Mouse (Mus musculus) CH12.LX (cell line): ENCODE results near the gene Adcy10. TPM values are rescaled to one million over a fixed set of nuclear protein-coding genes. Genes with fewer than 3 reads are reported as not detected.

Experiments used
- DNase-seq: peaks from one replicate; pipeline ENCODE4 v3.0.0-alpha.2; 2013; ENCODE audit errors: extremely low read depth
- H3K27ac ChIP-seq: 2 replicates; pipeline ENCODE4 v1.5.1; 2012; ENCODE audit warnings: low read depth, mild to moderate bottlenecking, control low read depth, moderate library complexity; ENCODE audit not compliant: insufficient read depth
- H3K27me3 ChIP-seq: replicated peaks from 2 replicates; pipeline ENCODE3; 2012; ENCODE audit warnings: inconsistent platforms
- H3K36me3 ChIP-seq, 2 experiments: replicated peaks in 1 of 2; 2 replicates each; pipeline versions ENCODE3 to v1.6.1; 2012; ENCODE audit warnings: inconsistent platforms in 1 of 2, low read length in 1 of 2, mild to moderate bottlenecking in 1 of 2, mixed read lengths in 1 of 2, moderate library complexity in 1 of 2; ENCODE audit not compliant: control insufficient read depth in 1 of 2, insufficient read depth in 1 of 2
- H3K4me1 ChIP-seq, 2 experiments: 2 replicates each; pipeline ENCODE4 v1.6.1; 2012; ENCODE audit warnings: inconsistent platforms in 1 of 2, moderate library complexity in 1 of 2; ENCODE audit not compliant: insufficient read depth in 2 of 2, control insufficient read depth in 1 of 2
- H3K4me2 ChIP-seq: 2 replicates; pipeline ENCODE4 v1.6.1; 2012; ENCODE audit warnings: low read depth, mild to moderate bottlenecking, control low read depth; ENCODE audit not compliant: poor library complexity, insufficient read depth, severe bottlenecking
- H3K4me3 ChIP-seq, 3 experiments: fragments of 150-350 bp in 1 of 3; sonication (generic) in 1 of 3; replicated peaks in 1 of 3; 2 replicates each; pipeline versions ENCODE3 to v1.5.1; 2011 to 2012; ENCODE audit warnings: low read depth in 2 of 3, low read length in 2 of 3, mild to moderate bottlenecking in 2 of 3, moderate library complexity in 2 of 3, control low read depth in 1 of 3, improper control_type of control experiment in 1 of 3, inconsistent platforms in 1 of 3, mixed read lengths in 1 of 3; ENCODE audit not compliant: poor library complexity in 1 of 3
- H3K79me2 ChIP-seq: replicated peaks from 2 replicates; pipeline ENCODE4 v1.6.1; 2012; ENCODE audit warnings: mild to moderate bottlenecking, moderate library complexity; ENCODE audit not compliant: control insufficient read depth, poor library complexity, insufficient read depth, severe bottlenecking; ENCODE audit errors: extremely low read depth
- H3K9ac ChIP-seq: 2 replicates; pipeline ENCODE4 v1.6.1; 2012; ENCODE audit warnings: low read depth, mild to moderate bottlenecking, control low read depth, moderate library complexity; ENCODE audit not compliant: insufficient read depth
- H3K9me3 ChIP-seq: replicated peaks from 2 replicates; pipeline ENCODE3; 2012; ENCODE audit warnings: low read length, inconsistent platforms, mixed read lengths
- CHD1 ChIP-seq: IDR thresholded peaks from 2 replicates; pipeline ENCODE4 v1.6.1; 2012; ENCODE audit warnings: low read depth, low read length, improper control_type of control experiment, inconsistent platforms
- CHD2 ChIP-seq: IDR thresholded peaks from 2 replicates; pipeline ENCODE4 v1.6.1; 2011; ENCODE audit warnings: low read length, improper control_type of control experiment
- EP300 ChIP-seq: IDR thresholded peaks from 2 replicates; pipeline ENCODE4 v1.6.1; 2011; ENCODE audit warnings: low read length, improper control_type of control experiment
- HCFC1 ChIP-seq: IDR thresholded peaks from 2 replicates; pipeline ENCODE4 v1.6.1; 2012; ENCODE audit warnings: low read depth, mild to moderate bottlenecking, inconsistent platforms, low read length, improper control_type of control experiment
- IRF4 ChIP-seq: IDR thresholded peaks from 2 replicates; pipeline ENCODE4 v1.6.1; 2014; ENCODE audit warnings: low read depth, mild to moderate bottlenecking, inconsistent platforms, low read length, improper control_type of control experiment
- JUN ChIP-seq: IDR thresholded peaks from 2 replicates; pipeline ENCODE4 v1.6.1; 2011; ENCODE audit warnings: low read depth, mild to moderate bottlenecking, low read length, improper control_type of control experiment, moderate library complexity; ENCODE audit not compliant: insufficient read depth
- MXI1 ChIP-seq: IDR thresholded peaks from 2 replicates; pipeline ENCODE4 v1.6.1; 2011; ENCODE audit warnings: mild to moderate bottlenecking, low read depth, low read length, improper control_type of control experiment
- MYC ChIP-seq: IDR thresholded peaks from 2 replicates; pipeline ENCODE4 v1.6.1; 2011; ENCODE audit warnings: low read depth, mild to moderate bottlenecking, improper control_type of control experiment, low read length
- NELFE ChIP-seq: IDR thresholded peaks from 2 replicates; pipeline ENCODE4 v1.6.1; 2011; ENCODE audit warnings: low read depth, low read length, improper control_type of control experiment
- NRF1 ChIP-seq: IDR thresholded peaks from 2 replicates; pipeline ENCODE4 v1.6.1; 2014; ENCODE audit warnings: low read depth, mild to moderate bottlenecking, inconsistent platforms, low read length, improper control_type of control experiment, moderate library complexity
- POLR2A ChIP-seq: IDR thresholded peaks from 2 replicates; pipeline ENCODE4 v1.6.1; 2011; ENCODE audit warnings: low read depth, mild to moderate bottlenecking, improper control_type of control experiment, low read length
- SMC3 ChIP-seq: IDR thresholded peaks from 2 replicates; pipeline ENCODE4 v1.6.1; 2011; ENCODE audit warnings: low read depth, low read length, improper control_type of control experiment
- TBP ChIP-seq: conservative IDR thresholded peaks from 2 replicates; pipeline ENCODE4 v1.6.1; 2011; ENCODE audit warnings: low read depth, low read length, improper control_type of control experiment
- UBTF ChIP-seq: IDR thresholded peaks from 2 replicates; pipeline ENCODE4 v1.6.1; 2012; ENCODE audit warnings: low read depth, mild to moderate bottlenecking, inconsistent platforms, low read length, improper control_type of control experiment, moderate library complexity
- ZNF384 ChIP-seq: IDR thresholded peaks from 2 replicates; pipeline ENCODE4 v1.6.1; 2012; ENCODE audit warnings: low read depth, low read length, improper control_type of control experiment, inconsistent platforms
- dilution Hi-C: fragments of 300-500 bp; cut with MboI; formaldehyde crosslinking; loops from 2 replicates; pipeline ENCODE4 v1.14.3; 2020; ENCODE audit warnings: low sequenced_read_pairs; ENCODE audit not compliant: extremely low pct_unique_long_range_greater_than_20kb, extremely low pct_ligation_motif_present
- in situ Hi-C: fragments of 300-500 bp; cut with MboI; formaldehyde crosslinking; loops from 3 replicates; pipeline ENCODE4 v1.14.3; 2019; ENCODE audit warnings: low sequenced_read_pairs, low pct_ligation_motif_present, low pct_unique_long_range_greater_than_20kb, mixed read lengths
- polyA plus RNA-seq: library from polyadenylated mRNA; unstranded; fragments of >175 nt; gene quantifications from 2 replicates; pipeline ENCODE4 v1.2.1, GENCODE M21; 2012; ENCODE audit warnings: low read depth; ENCODE audit not compliant: insufficient read length
- total RNA-seq, 2 experiments: library from RNA; depleted of rRNA; stranded (reverse); fragments of 300-350 nt in 1 of 2; fragments of >200 nt in 1 of 2; gene quantifications; 2 replicates each; pipeline ENCODE4 v1.2.3; 2012 to 2014

The Adcy10 gene
- total and polyA plus RNA-seq, 3 experiments, result 0.13 TPM; not detected in 2

GRCm38 (mm10) chr1:165586366-165586765 lies 101.4 kb downstream of the Adcy10 start:
- in situ Hi-C loops, result no loop called here

DNA sequence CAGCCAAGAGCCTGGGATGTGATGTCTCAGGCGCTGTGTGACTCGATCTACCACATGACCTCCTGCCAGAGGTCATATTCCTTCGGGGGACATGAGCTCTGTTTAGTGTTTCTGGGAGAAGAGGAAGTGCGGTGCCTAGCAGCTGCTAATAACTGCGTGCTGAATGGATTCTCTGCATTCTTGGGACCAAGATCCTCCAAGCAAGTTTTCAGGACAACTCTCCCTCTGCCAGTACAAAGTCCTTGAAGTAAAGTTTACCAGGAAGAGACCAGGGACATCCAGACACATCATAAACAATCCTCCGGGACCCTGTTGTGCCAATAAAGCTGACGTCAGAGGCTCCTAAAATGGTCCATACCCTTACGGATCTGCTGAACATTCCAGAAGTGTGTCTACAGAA lies 102.9 kb downstream of the Adcy10 start:
- H3K4me3 ChIP-seq, result no peak overlapping the region
- H3K4me2 ChIP-seq, result no peak overlapping the region
- no peaks in the 10 kb centered on the region for H3K9me3 ChIP-seq
- dilution Hi-C loops (no loop called here), in situ Hi-C loops (no loop called here)
- no peak for TF ChIP-seq JUN
- no peak for TF ChIP-seq NRF1
- no peak for TF ChIP-seq CHD1
- no peak for TF ChIP-seq UBTF
- no peak for TF ChIP-seq IRF4
- H3K4me1 ChIP-seq, result peaks cover 7 to 16% of the 10 kb centered on the region in 2 experiments; a peak in 3 of 4 replicates
- no peak for DNase-seq
- H3K36me3 ChIP-seq, result peaks cover 3 to 12% of the 10 kb centered on the region in 2 experiments
- no peaks in the 10 kb centered on the region for H3K79me2 ChIP-seq
- no peaks in the 10 kb centered on the region for H3K27me3 ChIP-seq
- H3K27ac ChIP-seq, result no peak overlapping the region
- H3K9ac ChIP-seq, result no peak overlapping the region

More at GRCm38 (mm10) chr1:165586366-165586765, 101.4 kb downstream of the Adcy10 start:
- no peak overlapping the region for H3K27ac ChIP-seq
- H3K36me3 ChIP-seq, result no peaks in the 10 kb centered on the region
- peaks cover 7 to 16% of the 10 kb centered on the region in 2 experiments; a peak in 3 of 4 replicates for H3K4me1 ChIP-seq
- H3K27me3 ChIP-seq, result no peaks in the 10 kb centered on the region
- H3K9ac ChIP-seq, result no peak overlapping the region
- no peak for TF ChIP-seq ZNF384
- TF ChIP-seq SMC3, result no peak
- no peak for TF ChIP-seq CHD2
- no peak for TF ChIP-seq MYC
- no peak for TF ChIP-seq POLR2A
- TF ChIP-seq EP300, result no peak
- no peak for TF ChIP-seq TBP
- TF ChIP-seq MXI1, result no peak
- TF ChIP-seq NELFE, result no peak
- TF ChIP-seq HCFC1, result no peak
- H3K4me3 ChIP-seq, result no peak overlapping the region
- no peaks in the 10 kb centered on the region for H3K79me2 ChIP-seq
- no peak overlapping the region for H3K4me2 ChIP-seq
- no peak for DNase-seq
- no peaks in the 10 kb centered on the region for H3K9me3 ChIP-seq
- dilution Hi-C loops, result no loop called here
